Mouse (Mus musculus): ENCODE results near the gene Aes. TPM values are rescaled to one million over a fixed set of nuclear protein-coding genes. Genes with fewer than 3 reads are reported as not detected.

The Aes gene
- 1,000 to 10,000 TPM; 1,133 to 1,192 (median 1,173) TPM for total RNA-seq (2022)

GRCm38 (mm10) chr10:81559163-81559626 is at the start of gene Aes:
Aes (plus strand) TSS chr10:81559488.
- DNase-seq (ENCODE audit: low spot score): peak; percentile 75

- no peak for DNase-seq (ENCODE audit: low spot score)
Observed at GRCm38 (mm10) chr10:81510246-81510810, 49.0 kb upstream of the Aes start.

- no peak for DNase-seq (ENCODE audit: low spot score)
Observed at GRCm38 (mm10) chr10:81513798-81514197, 45.5 kb upstream of the Aes start.

DNA sequence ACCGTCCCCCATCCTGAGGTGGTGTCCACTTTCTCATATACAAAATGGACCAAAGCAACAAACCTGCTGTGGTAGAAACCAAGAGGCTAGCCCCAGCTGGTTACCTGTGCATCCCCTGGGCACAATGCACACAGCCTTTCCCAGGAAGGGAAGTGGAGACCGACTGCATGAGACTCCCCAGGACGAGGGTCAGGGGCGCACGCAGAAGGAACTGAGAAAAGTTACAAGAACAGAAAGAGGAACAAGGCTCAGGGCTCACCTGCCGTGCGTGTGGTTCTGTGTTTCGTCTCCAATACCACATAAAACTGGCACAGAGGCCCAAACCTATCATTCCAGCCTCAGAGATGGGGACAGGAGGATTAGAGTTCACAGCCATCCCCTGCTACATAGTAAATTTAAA is 42.1 kb upstream of the Aes start:
- no peak for DNase-seq (ENCODE audit: low spot score)

DNA sequence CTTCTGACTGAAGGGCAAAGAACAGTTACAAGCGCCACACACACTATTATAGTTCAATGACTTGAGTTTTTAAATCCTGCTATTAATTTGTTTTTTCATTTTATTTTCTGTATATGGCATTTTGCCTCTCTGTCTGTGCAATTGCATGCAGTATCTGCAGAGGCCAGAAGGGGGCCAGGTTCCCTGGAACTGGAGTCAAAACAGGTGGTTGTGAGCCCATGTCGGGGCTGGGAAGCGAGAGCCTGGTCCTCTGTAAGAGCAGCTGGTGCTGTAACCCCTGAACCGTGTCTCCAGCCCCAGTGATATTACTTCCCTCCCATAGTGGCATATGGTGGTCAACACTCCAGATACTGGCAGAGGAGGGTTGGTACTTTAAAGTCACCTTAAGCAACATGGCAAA is 40.7 kb upstream of the Aes start:
- DNase-seq (ENCODE audit: low spot score): peak; percentile 58

- DNase-seq (ENCODE audit: low spot score): no peak
Observed at GRCm38 (mm10) chr10:81519227-81519977, 39.9 kb upstream of the Aes start.

DNA sequence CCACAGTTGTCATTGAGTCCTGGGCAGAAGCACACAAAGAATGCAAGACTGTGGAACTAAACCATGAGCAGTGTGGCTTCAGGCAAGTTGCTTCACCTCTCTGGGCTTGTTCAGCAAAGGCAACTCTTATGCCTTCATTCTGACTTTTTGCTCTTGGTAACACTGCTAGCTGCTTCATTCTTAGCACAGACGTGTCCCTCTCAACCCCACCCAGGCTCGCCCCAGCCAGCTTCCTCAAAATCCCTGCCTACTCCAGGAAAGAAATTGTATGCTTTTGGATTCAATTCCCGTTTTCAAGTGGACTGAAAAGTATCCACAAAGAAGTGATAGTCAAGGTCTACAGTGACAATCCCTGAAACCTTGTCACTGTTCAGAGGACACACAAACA is 39.3 kb upstream of the Aes start:
- no peak for DNase-seq (ENCODE audit: low spot score)

DNA sequence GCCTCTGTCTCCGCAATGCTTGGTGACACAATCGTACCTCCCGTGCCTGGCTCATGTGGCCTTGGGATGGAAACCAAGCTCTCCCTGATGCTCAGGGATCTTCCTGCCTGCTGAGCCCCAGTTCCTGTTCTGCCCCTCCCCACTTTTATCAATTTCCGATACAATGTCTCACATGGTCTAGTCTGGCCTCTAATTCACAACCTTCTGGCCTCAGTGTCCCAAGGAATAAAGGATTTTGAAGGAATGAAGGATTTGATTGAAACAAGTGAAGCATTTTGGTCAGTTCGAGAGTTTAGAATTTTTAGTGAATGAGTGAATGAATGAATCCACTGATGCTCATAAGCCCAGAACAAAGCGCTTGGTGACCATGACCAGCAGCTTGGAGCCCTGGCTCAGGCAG is 36.1 kb upstream of the Aes start:
- DNase-seq (ENCODE audit: low spot score): no peak

DNA sequence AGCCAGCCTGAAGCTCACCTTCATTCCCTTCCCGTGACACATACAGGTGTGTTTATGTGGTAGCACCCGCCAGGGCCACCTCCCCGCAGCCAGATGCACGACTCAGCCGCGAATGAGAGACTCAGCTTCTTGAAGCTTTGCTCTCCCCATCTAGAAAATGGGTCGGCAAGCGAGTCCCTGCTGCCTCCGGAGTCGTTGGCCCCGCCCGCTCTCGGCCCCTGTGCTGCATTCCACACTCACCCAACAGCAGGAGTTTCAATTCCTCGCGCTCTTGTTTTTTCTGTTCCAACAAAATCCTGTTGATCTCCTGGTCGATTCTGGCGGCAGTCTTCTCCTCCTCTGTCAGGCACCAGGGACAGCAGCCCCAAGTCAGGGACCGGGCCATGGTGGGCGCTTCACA is 35.7 kb upstream of the Aes start:
- no peak for DNase-seq (ENCODE audit: low spot score)

DNA sequence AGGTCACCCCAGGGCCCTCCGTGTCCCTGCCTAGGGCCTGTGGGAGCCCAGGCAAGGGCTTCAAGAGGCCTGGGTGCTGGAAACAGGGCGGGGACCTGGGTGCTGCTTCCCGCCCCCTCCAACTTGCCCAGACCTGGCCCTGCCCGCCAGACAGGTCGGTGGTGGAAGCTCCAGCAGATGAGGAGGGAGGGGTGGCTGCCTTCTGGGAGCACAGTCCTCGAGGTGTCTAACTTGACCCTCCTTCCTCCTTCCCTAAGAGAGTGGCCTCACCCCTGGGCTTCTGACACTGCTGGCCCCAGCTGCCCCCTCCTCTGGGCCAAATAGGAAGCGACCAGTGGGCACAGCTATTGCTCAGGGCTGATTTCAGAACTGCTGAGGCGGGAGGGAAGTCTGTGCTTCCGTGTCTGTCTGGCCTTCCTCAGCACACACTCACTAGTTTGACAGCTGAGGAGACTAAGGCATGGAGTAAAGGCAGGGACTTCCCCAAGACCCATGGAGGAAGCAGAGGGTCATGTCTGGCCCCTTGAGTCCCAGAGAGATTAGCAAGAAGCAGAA is 35.2 kb upstream of the Aes start, which contains the start of gene Gna15:
Gna15 (minus strand) TSS at position 175 of the 555 bp plus-strand sequence.
- DNase-seq (ENCODE audit: low spot score): no peak

DNA sequence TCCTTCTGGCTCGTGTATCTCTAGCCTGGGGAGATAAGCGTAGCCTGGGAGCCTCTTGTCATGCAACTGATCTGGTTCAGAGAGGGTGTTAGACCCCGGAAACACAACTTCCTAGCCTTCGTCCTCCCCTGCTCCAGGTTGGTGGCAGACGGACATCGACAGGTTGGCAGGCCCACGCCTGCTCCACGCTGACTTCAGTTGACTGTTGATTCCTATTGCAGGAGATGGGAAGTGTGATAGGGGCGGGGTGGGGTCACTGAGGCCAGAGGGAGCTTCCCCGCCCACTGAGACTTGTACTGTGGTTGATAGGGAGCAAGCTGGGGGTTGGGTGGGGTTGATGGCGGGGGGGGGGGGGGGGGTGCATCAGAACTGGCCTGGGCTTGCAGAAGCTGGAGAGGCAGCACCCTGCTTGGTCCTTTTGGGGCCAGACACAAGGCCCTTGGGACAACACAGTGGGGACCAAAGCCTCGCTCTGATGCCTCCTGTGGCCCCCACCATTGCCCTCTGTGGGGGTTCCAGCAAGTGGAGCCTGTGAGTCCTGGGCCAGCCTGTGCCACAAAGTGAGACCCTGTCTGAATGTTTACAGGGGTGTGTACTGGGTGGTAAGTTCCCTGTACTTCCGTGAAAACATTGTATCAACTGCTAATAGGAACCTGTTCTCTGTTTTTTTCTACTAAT is 34.1 kb upstream of the Aes start:
- no peak for DNase-seq (ENCODE audit: low spot score)

GRCm38 (mm10) chr10:81526779-81527178 is 32.5 kb upstream of the Aes start:
- peak; percentile 86 for DNase-seq (ENCODE audit: low spot score)

GRCm38 (mm10) chr10:81534826-81535225 is 24.5 kb upstream of the Aes start:
- DNase-seq (ENCODE audit: low spot score): no peak

GRCm38 (mm10) chr10:81536734-81537133 is 22.6 kb upstream of the Aes start:
- DNase-seq (ENCODE audit: low spot score): no peak

DNA sequence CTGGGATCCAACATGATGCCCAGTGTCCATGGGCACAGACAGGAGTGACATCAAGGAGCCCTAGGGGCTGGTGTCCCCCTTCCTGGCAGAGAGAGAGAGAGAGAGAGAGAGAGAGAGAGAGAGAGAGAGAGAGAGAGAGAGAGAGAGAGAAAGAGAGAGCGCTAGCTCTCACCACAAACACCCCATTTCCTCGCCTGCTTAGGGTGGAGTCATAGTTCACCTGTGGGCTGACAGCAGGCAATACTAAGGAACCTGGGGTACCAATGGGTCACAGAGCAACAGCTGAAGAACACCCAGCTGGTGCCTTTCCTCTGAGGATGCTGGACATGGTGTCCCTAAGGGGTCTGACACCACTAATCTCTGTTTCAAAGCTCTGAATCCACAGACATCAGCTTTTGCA is 21.9 kb upstream of the Aes start:
- DNase-seq (ENCODE audit: low spot score): no peak

GRCm38 (mm10) chr10:81538321-81539048 is 20.8 kb upstream of the Aes start:
- DNase-seq (ENCODE audit: low spot score): no peak

- DNase-seq (ENCODE audit: low spot score): no peak
Observed at GRCm38 (mm10) chr10:81541363-81541762, 17.9 kb upstream of the Aes start.

- DNase-seq (ENCODE audit: low spot score): peak; percentile 85
Observed at GRCm38 (mm10) chr10:81541803-81542202, 17.5 kb upstream of the Aes start.

- DNase-seq (ENCODE audit: low spot score): no peak
Observed at GRCm38 (mm10) chr10:81542727-81543460, 16.4 kb upstream of the Aes start.

DNA sequence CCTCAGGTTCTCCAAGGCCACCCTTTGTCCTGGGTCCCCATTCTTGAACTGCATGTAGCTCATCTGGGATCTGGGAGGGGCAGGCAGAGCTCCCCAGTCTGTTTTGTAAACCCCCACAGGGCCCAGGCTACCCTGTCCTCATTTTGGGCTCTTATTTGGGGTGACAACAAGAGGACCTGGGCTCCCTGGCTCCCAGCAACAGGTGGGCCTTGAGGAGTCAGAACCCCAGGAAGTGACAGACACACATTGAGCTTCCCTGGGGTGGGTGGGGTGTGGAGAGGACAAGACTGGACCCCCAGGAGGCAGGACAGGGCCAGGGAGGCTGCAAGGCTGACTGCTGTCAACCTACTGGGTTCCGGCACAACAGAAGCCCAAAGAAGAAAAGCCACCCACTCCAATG is 15.7 kb upstream of the Aes start:
- no peak for DNase-seq (ENCODE audit: low spot score)

Measured in heart, adult 8-10 months (tissue).